Mouse (Mus musculus) bone marrow macrophage, adult 2 months (primary cell): ENCODE measurements around the gene Tepp.

Experiments
- CTCF ChIP-seq: IDR thresholded peaks from 2 replicates; pipeline ENCODE4 v1.5.1; 2012; ENCODE audit warnings: low read depth, mild to moderate bottlenecking, low read length, moderate library complexity
- POLR2A ChIP-seq: IDR thresholded peaks from 2 replicates; pipeline ENCODE4 v1.6.1; 2012; ENCODE audit warnings: mild to moderate bottlenecking, low read depth, low read length, borderline replicate concordance

- TF ChIP-seq CTCF (no peak), POLR2A (no peak)
Measured at GRCm38 (mm10) chr8:95352871-95353866, 42.8 kb downstream of the Tepp start.
